Mouse (Mus musculus) CH12.LX (cell line): Measurements from ENCODE around the gene Plxna1. TPM values are rescaled to one million over a fixed set of nuclear protein-coding genes. Genes with fewer than 3 reads are reported as not detected.

Source experiments
- DNase-seq: peaks from one replicate; pipeline ENCODE4 v3.0.0-alpha.2; 2013; ENCODE audit errors: extremely low read depth
- H3K27ac ChIP-seq: 2 replicates; pipeline ENCODE4 v1.5.1; 2012; ENCODE audit warnings: low read depth, mild to moderate bottlenecking, control low read depth, moderate library complexity; ENCODE audit not compliant: insufficient read depth
- H3K27me3 ChIP-seq: replicated peaks from 2 replicates; pipeline ENCODE3; 2012; ENCODE audit warnings: inconsistent platforms
- H3K36me3 ChIP-seq, 2 experiments: replicated peaks in 1 of 2; 2 replicates each; pipeline versions ENCODE3 to v1.6.1; 2012; ENCODE audit warnings: inconsistent platforms in 1 of 2, low read length in 1 of 2, mild to moderate bottlenecking in 1 of 2, mixed read lengths in 1 of 2, moderate library complexity in 1 of 2; ENCODE audit not compliant: control insufficient read depth in 1 of 2, insufficient read depth in 1 of 2
- H3K4me1 ChIP-seq, 2 experiments: 2 replicates each; pipeline ENCODE4 v1.6.1; 2012; ENCODE audit warnings: inconsistent platforms in 1 of 2, moderate library complexity in 1 of 2; ENCODE audit not compliant: insufficient read depth in 2 of 2, control insufficient read depth in 1 of 2
- H3K4me2 ChIP-seq: 2 replicates; pipeline ENCODE4 v1.6.1; 2012; ENCODE audit warnings: low read depth, mild to moderate bottlenecking, control low read depth; ENCODE audit not compliant: poor library complexity, insufficient read depth, severe bottlenecking
- H3K4me3 ChIP-seq, 3 experiments: fragments of 150-350 bp in 1 of 3; sonication (generic) in 1 of 3; replicated peaks in 1 of 3; 2 replicates each; pipeline versions ENCODE3 to v1.5.1; 2011 to 2012; ENCODE audit warnings: low read depth in 2 of 3, low read length in 2 of 3, mild to moderate bottlenecking in 2 of 3, moderate library complexity in 2 of 3, control low read depth in 1 of 3, improper control_type of control experiment in 1 of 3, inconsistent platforms in 1 of 3, mixed read lengths in 1 of 3; ENCODE audit not compliant: poor library complexity in 1 of 3
- H3K79me2 ChIP-seq: replicated peaks from 2 replicates; pipeline ENCODE4 v1.6.1; 2012; ENCODE audit warnings: mild to moderate bottlenecking, moderate library complexity; ENCODE audit not compliant: control insufficient read depth, poor library complexity, insufficient read depth, severe bottlenecking; ENCODE audit errors: extremely low read depth
- H3K9ac ChIP-seq: 2 replicates; pipeline ENCODE4 v1.6.1; 2012; ENCODE audit warnings: low read depth, mild to moderate bottlenecking, control low read depth, moderate library complexity; ENCODE audit not compliant: insufficient read depth
- H3K9me3 ChIP-seq: replicated peaks from 2 replicates; pipeline ENCODE3; 2012; ENCODE audit warnings: low read length, inconsistent platforms, mixed read lengths
- CHD1 ChIP-seq: IDR thresholded peaks from 2 replicates; pipeline ENCODE4 v1.6.1; 2012; ENCODE audit warnings: low read depth, low read length, improper control_type of control experiment, inconsistent platforms
- CHD2 ChIP-seq: IDR thresholded peaks from 2 replicates; pipeline ENCODE4 v1.6.1; 2011; ENCODE audit warnings: low read length, improper control_type of control experiment
- ELF1 ChIP-seq: IDR thresholded peaks from 2 replicates; pipeline ENCODE4 v1.6.1; 2014; ENCODE audit warnings: low read depth, mild to moderate bottlenecking, inconsistent platforms, low read length, improper control_type of control experiment
- EP300 ChIP-seq: IDR thresholded peaks from 2 replicates; pipeline ENCODE4 v1.6.1; 2011; ENCODE audit warnings: low read length, improper control_type of control experiment
- ETS1 ChIP-seq: conservative IDR thresholded peaks from 2 replicates; pipeline ENCODE4 v1.6.1; 2012; ENCODE audit warnings: low read depth, mild to moderate bottlenecking, inconsistent platforms, low read length, improper control_type of control experiment, moderate library complexity
- JUN ChIP-seq: IDR thresholded peaks from 2 replicates; pipeline ENCODE4 v1.6.1; 2011; ENCODE audit warnings: low read depth, mild to moderate bottlenecking, low read length, improper control_type of control experiment, moderate library complexity; ENCODE audit not compliant: insufficient read depth
- KAT2A ChIP-seq: IDR thresholded peaks from 2 replicates; pipeline ENCODE4 v1.6.1; 2012; ENCODE audit warnings: low read length, improper control_type of control experiment, inconsistent platforms; ENCODE audit not compliant: insufficient replicate concordance
- MAX ChIP-seq: IDR thresholded peaks from 2 replicates; pipeline ENCODE4 v1.6.1; 2011; ENCODE audit warnings: low read length, improper control_type of control experiment
- MAZ ChIP-seq: IDR thresholded peaks from 2 replicates; pipeline ENCODE4 v1.6.1; 2012; ENCODE audit warnings: low read depth, mild to moderate bottlenecking, inconsistent platforms, low read length, improper control_type of control experiment, moderate library complexity
- MEF2A ChIP-seq: IDR thresholded peaks from 2 replicates; pipeline ENCODE4 v1.6.1; 2014; ENCODE audit warnings: low read depth, mild to moderate bottlenecking, inconsistent platforms, low read length, improper control_type of control experiment, borderline replicate concordance
- NELFE ChIP-seq: IDR thresholded peaks from 2 replicates; pipeline ENCODE4 v1.6.1; 2011; ENCODE audit warnings: low read depth, low read length, improper control_type of control experiment
- PAX5 ChIP-seq: IDR thresholded peaks from 2 replicates; pipeline ENCODE4 v1.6.1; 2012; ENCODE audit warnings: low read length, inconsistent platforms, mixed read lengths
- POLR2A ChIP-seq: IDR thresholded peaks from 2 replicates; pipeline ENCODE4 v1.6.1; 2011; ENCODE audit warnings: low read depth, mild to moderate bottlenecking, improper control_type of control experiment, low read length
- POLR2AphosphoS2 ChIP-seq: IDR thresholded peaks from 2 replicates; pipeline ENCODE4 v1.6.1; 2011; ENCODE audit warnings: low read depth, low read length, improper control_type of control experiment
- RCOR1 ChIP-seq: conservative IDR thresholded peaks from 2 replicates; pipeline ENCODE4 v1.6.1; 2012; ENCODE audit warnings: low read depth, mild to moderate bottlenecking, inconsistent platforms, low read length, improper control_type of control experiment
- TBP ChIP-seq: conservative IDR thresholded peaks from 2 replicates; pipeline ENCODE4 v1.6.1; 2011; ENCODE audit warnings: low read depth, low read length, improper control_type of control experiment
- TCF12 ChIP-seq: IDR thresholded peaks from 2 replicates; pipeline ENCODE4 v1.6.1; 2014; ENCODE audit warnings: low read depth, mild to moderate bottlenecking, inconsistent platforms, low read length, improper control_type of control experiment
- UBTF ChIP-seq: IDR thresholded peaks from 2 replicates; pipeline ENCODE4 v1.6.1; 2012; ENCODE audit warnings: low read depth, mild to moderate bottlenecking, inconsistent platforms, low read length, improper control_type of control experiment, moderate library complexity
- USF2 ChIP-seq: conservative IDR thresholded peaks from 2 replicates; pipeline ENCODE4 v1.6.1; 2011; ENCODE audit warnings: low read depth, low read length, improper control_type of control experiment
- ZC3H11A ChIP-seq: IDR thresholded peaks from 2 replicates; pipeline ENCODE4 v1.6.1; 2012; ENCODE audit warnings: low read depth, mild to moderate bottlenecking, inconsistent platforms, low read length, improper control_type of control experiment
- ZKSCAN1 ChIP-seq: IDR thresholded peaks from 2 replicates; pipeline ENCODE4 v1.6.1; 2012; ENCODE audit warnings: low read depth, inconsistent platforms, low read length, improper control_type of control experiment, borderline replicate concordance
- ZMIZ1 ChIP-seq: IDR thresholded peaks from 2 replicates; pipeline ENCODE4 v1.6.1; 2012; ENCODE audit warnings: low read depth, mild to moderate bottlenecking, inconsistent platforms, low read length, improper control_type of control experiment
- dilution Hi-C: fragments of 300-500 bp; cut with MboI; formaldehyde crosslinking; loops from 2 replicates; pipeline ENCODE4 v1.14.3; 2020; ENCODE audit warnings: low sequenced_read_pairs; ENCODE audit not compliant: extremely low pct_unique_long_range_greater_than_20kb, extremely low pct_ligation_motif_present
- in situ Hi-C: fragments of 300-500 bp; cut with MboI; formaldehyde crosslinking; loops from 3 replicates; pipeline ENCODE4 v1.14.3; 2019; ENCODE audit warnings: low sequenced_read_pairs, low pct_ligation_motif_present, low pct_unique_long_range_greater_than_20kb, mixed read lengths
- polyA plus RNA-seq: library from polyadenylated mRNA; unstranded; fragments of >175 nt; gene quantifications from 2 replicates; pipeline ENCODE4 v1.2.1, GENCODE M21; 2012; ENCODE audit warnings: low read depth; ENCODE audit not compliant: insufficient read length
- total RNA-seq, 2 experiments: library from RNA; depleted of rRNA; stranded (reverse); fragments of 300-350 nt in 1 of 2; fragments of >200 nt in 1 of 2; gene quantifications; 2 replicates each; pipeline ENCODE4 v1.2.3; 2012 to 2014

Plxna1 gene
- total and polyA plus RNA-seq, 3 experiments = 8.9 to 29.5 (median 18.5) TPM

- in situ Hi-C loops = no loop called here
- Histone ChIP-seq H3K79me2 (no peaks in the 10 kb centered on the region), H3K4me1 (peaks cover 10 to 45% of the 10 kb centered on the region in 2 experiments; a peak in 2 of 4 replicates), H3K9me3 (peaks cover 15% of the 10 kb centered on the region), H3K4me2 (no peak overlapping the region), H3K36me3 (peaks cover 0 to 4% of the 10 kb centered on the region in 2 experiments), H3K4me3 (no peak overlapping the region), H3K9ac (no peak overlapping the region), H3K27me3 (no peaks in the 10 kb centered on the region), H3K27ac (no peak overlapping the region)
- TF ChIP-seq RCOR1 (no peak), ETS1 (no peak), ZC3H11A (no peak), TBP (no peak), ZKSCAN1 (no peak), EP300 (no peak), USF2 (no peak), MEF2A (no peak), MAZ (no peak), CHD1 (no peak), UBTF (no peak), CHD2 (no peak)
- DNase-seq = no peak
- dilution Hi-C loops = no loop called here
These were observed 52.2 kb downstream of the Plxna1 start for GRCm38 (mm10) chr6:89310236-89310635.

- no peaks in the 10 kb centered on the region for H3K36me3 ChIP-seq
- peaks cover 10 to 29% of the 10 kb centered on the region in 2 experiments; a peak in 2 of 4 replicates for H3K4me1 ChIP-seq
- no peaks in the 10 kb centered on the region for H3K27me3 ChIP-seq
- no peak overlapping the region for H3K9ac ChIP-seq
- no peaks in the 10 kb centered on the region for H3K79me2 ChIP-seq
- DNase-seq = no peak
- no peak overlapping the region for H3K27ac ChIP-seq
- TF ChIP-seq MEF2A (no peak), ZMIZ1 (no peak), POLR2A (no peak), ELF1 (no peak), JUN (no peak), NELFE (no peak), MAX (no peak), RCOR1 (no peak), TCF12 (no peak), POLR2AphosphoS2 (no peak), PAX5 (no peak), KAT2A (no peak)
- dilution Hi-C loops (no loop called here), in situ Hi-C loops (no loop called here)
- no peak overlapping the region for H3K4me3 ChIP-seq
- no peak overlapping the region for H3K4me2 ChIP-seq
- peaks cover 15% of the 10 kb centered on the region for H3K9me3 ChIP-seq
These were observed 54.0 kb downstream of the Plxna1 start for GRCm38 (mm10) chr6:89308213-89308973.
